Comparison of ENCODE assay signal across 15 mouse cellular contexts in genomic region chr1:160260605-160261004, GRCm38 (mm10). TPM values are rescaled to one million over a fixed set of nuclear protein-coding genes. Genes with fewer than 3 reads are reported as not detected.
DNase-seq lines count a peak whose midpoint lies in the region; ATAC-seq and TF ChIP-seq lines count a peak whose summit lies in the region.
"Had no signal": no experiment of that assay in that cellular context is flagged by ENCODE, and none has a peak within 500 bp of the region (broad histone marks: within the 10 kb centered on the region; RNA-seq: fewer than 3 reads in every experiment).

No protein-coding gene starts in this region.

- no peaks in the 10 kb centered on the region for H3K9me3 ChIP-seq in embryonic facial prominence, embryonic 14.5 days (ENCODE audit: control insufficient read depth, low read length)
- H3K9me3 ChIP-seq in embryonic facial prominence, embryonic 10.5 days = no peaks in the 10 kb centered on the region
- H3K9me3 ChIP-seq in forebrain, embryonic 16.5 days (ENCODE audit: control insufficient read depth, low read length) = no peaks in the 10 kb centered on the region
- no peaks in the 10 kb centered on the region for H3K9me3 ChIP-seq in midbrain, postnatal 0 days (ENCODE audit: low read length)
- H3K9me3 ChIP-seq: embryonic facial prominence, embryonic 15.5 days; G1E had no signal

- H3K4me3 ChIP-seq in embryonic facial prominence, embryonic 14.5 days (ENCODE audit: low read depth, low read length) = no peak overlapping the region
- H3K4me3 ChIP-seq in embryonic facial prominence, embryonic 10.5 days = no peak overlapping the region
- no peak overlapping the region for H3K4me3 ChIP-seq in layer of hippocampus, adult 2 months
- H3K4me3 ChIP-seq in forebrain, embryonic 16.5 days (replicated peaks; ENCODE audit: low read length) = no peak overlapping the region
- H3K4me3 ChIP-seq in midbrain, postnatal 0 days (ENCODE audit: low read depth, low read length) = no peak overlapping the region
- H3K4me3 ChIP-seq: embryonic facial prominence, embryonic 15.5 days had no signal

- no peak for DNase-seq in embryonic facial prominence, embryonic 14.5 days (ENCODE audit: low spot score)
- no peak for DNase-seq in embryonic facial prominence, embryonic 10.5 days (ENCODE audit: low spot score)
- no peak for DNase-seq in layer of hippocampus, adult 2 months (ENCODE audit: low spot score in 2 of 2)
- DNase-seq in layer of hippocampus, adult 11-12 months (ENCODE audit: low spot score) = no peak
- no peak for DNase-seq in midbrain, postnatal 0 days (ENCODE audit: low spot score)
- DNase-seq in layer of hippocampus, adult 8-10 months (ENCODE audit: low spot score in 2 of 2) = no peak
- DNase-seq: adrenal gland, postnatal 10 days; spleen, adult 18-20 months; thymus, adult 2 months had no signal

- no peak overlapping the region for H3K4me2 ChIP-seq in embryonic facial prominence, embryonic 14.5 days (ENCODE audit: low read depth, low read length)
- H3K4me2 ChIP-seq in forebrain, embryonic 16.5 days (ENCODE audit: low read length) = no peak overlapping the region
- no peak overlapping the region for H3K4me2 ChIP-seq in midbrain, postnatal 0 days (ENCODE audit: low read depth, low read length, poor library complexity, severe bottlenecking)
- H3K4me2 ChIP-seq: embryonic facial prominence, embryonic 15.5 days; liver, embryonic 11.5 days had no signal

- H3K9ac ChIP-seq in embryonic facial prominence, embryonic 14.5 days (ENCODE audit: low read depth, low read length) = no peak overlapping the region
- no peak overlapping the region for H3K9ac ChIP-seq in forebrain, embryonic 16.5 days (replicated peaks; ENCODE audit: low read depth, low read length)
- no peak overlapping the region for H3K9ac ChIP-seq in midbrain, postnatal 0 days (replicated peaks; ENCODE audit: low read length, poor library complexity, severe bottlenecking)
- H3K9ac ChIP-seq: embryonic facial prominence, embryonic 15.5 days had no signal

- WGBS in embryonic facial prominence, embryonic 14.5 days = 78% methylated on average over 4 of the region's 4 CpGs
- 84% methylated on average over 4 of the region's 4 CpGs for WGBS in embryonic facial prominence, embryonic 10.5 days
- WGBS in forebrain, embryonic 16.5 days = 71% methylated on average over 4 of the region's 4 CpGs
- 84% methylated on average over 4 of the region's 4 CpGs for WGBS in midbrain, postnatal 0 days

- ATAC-seq in embryonic facial prominence, embryonic 14.5 days (ENCODE audit: low read depth) = no peak
- peak; percentile 33; the same call in 1 of the 2 replicates for ATAC-seq in forebrain, embryonic 16.5 days
- ATAC-seq in midbrain, postnatal 0 days (ENCODE audit: low FRiP score) = no peak
- ATAC-seq in cerebellum, adult (ENCODE audit: insufficient number of reproducible peaks, low FRiP score, low TSS enrichment) = no peak
- ATAC-seq: activated CD4-positive, CD25-positive, alpha-beta regulatory T cell, adult 4 months had no signal

- H3K36me3 ChIP-seq in embryonic facial prominence, embryonic 14.5 days (ENCODE audit: control insufficient read depth, insufficient read depth, low read length) = no peaks in the 10 kb centered on the region
- H3K36me3 ChIP-seq in embryonic facial prominence, embryonic 10.5 days (replicated peaks) = no peaks in the 10 kb centered on the region
- peaks cover 3% of the 10 kb centered on the region; the same call in 1 of the 2 replicates for H3K36me3 ChIP-seq in forebrain, embryonic 16.5 days (ENCODE audit: control insufficient read depth, insufficient read depth)
- peaks cover 6% of the 10 kb centered on the region; the same call in 1 of the 2 replicates for H3K36me3 ChIP-seq in midbrain, postnatal 0 days (ENCODE audit: insufficient read depth, low read length)
- H3K36me3 ChIP-seq: embryonic facial prominence, embryonic 15.5 days had no signal

- peak overlapping the region; percentile 63 for H3K27ac ChIP-seq in embryonic facial prominence, embryonic 14.5 days (replicated peaks; ENCODE audit: low read depth, low read length)
- no peak overlapping the region for H3K27ac ChIP-seq in embryonic facial prominence, embryonic 10.5 days (replicated peaks)
- H3K27ac ChIP-seq in layer of hippocampus, adult 2 months = peak overlapping the region; percentile 28; the same call in 1 of the 2 replicates
- H3K27ac ChIP-seq in forebrain, embryonic 16.5 days (ENCODE audit: low read length) = peak overlapping the region; percentile 38
- H3K27ac ChIP-seq in midbrain, postnatal 0 days (ENCODE audit: low read depth, low read length) = peak overlapping the region; percentile 49
- H3K27ac ChIP-seq: embryonic facial prominence, embryonic 15.5 days had no signal

- no peak for TF ChIP-seq CTCF in layer of hippocampus, adult 2 months (conservative IDR thresholded peaks at IDR 0.05)
- TF ChIP-seq CTCF in midbrain, postnatal 0 days (IDR thresholded peaks at IDR 0.05) = no peak

- H3K4me1 ChIP-seq in embryonic facial prominence, embryonic 14.5 days (ENCODE audit: control insufficient read depth, insufficient read depth, low read length) = no peaks in the 10 kb centered on the region
- peaks cover 34% of the 10 kb centered on the region for H3K4me1 ChIP-seq in embryonic facial prominence, embryonic 10.5 days
- peaks cover 14% of the 10 kb centered on the region for H3K4me1 ChIP-seq in forebrain, embryonic 16.5 days (replicated peaks; ENCODE audit: control insufficient read depth, insufficient read depth, low read length)
- H3K4me1 ChIP-seq in midbrain, postnatal 0 days (ENCODE audit: insufficient read depth, low read length) = no peaks in the 10 kb centered on the region; the same call in 1 of the 2 replicates

- no peaks in the 10 kb centered on the region for H3K27me3 ChIP-seq in embryonic facial prominence, embryonic 14.5 days (replicated peaks; ENCODE audit: control insufficient read depth, insufficient read depth, low read length)
- H3K27me3 ChIP-seq in embryonic facial prominence, embryonic 10.5 days (replicated peaks; ENCODE audit: low read depth, poor library complexity, severe bottlenecking) = no peaks in the 10 kb centered on the region
- no peaks in the 10 kb centered on the region for H3K27me3 ChIP-seq in forebrain, embryonic 16.5 days (replicated peaks; ENCODE audit: control insufficient read depth, insufficient read depth, low read length)
- H3K27me3 ChIP-seq in midbrain, postnatal 0 days (ENCODE audit: insufficient read depth, low read length) = no peaks in the 10 kb centered on the region
- H3K27me3 ChIP-seq: embryonic facial prominence, embryonic 15.5 days had no signal

RNA-seq across cellular contexts. Expression of gene Cacybp, which starts 47.9 kb away (rescaled TPM):
- polyA plus RNA-seq in embryonic facial prominence, embryonic 14.5 days (2014; fragmentation: Nextera tagmentation; extraction: Ambion mirVana) = 212 and 215 TPM in 2 replicates
- 354 and 357 TPM in 2 replicates for polyA plus RNA-seq in embryonic facial prominence, embryonic 10.5 days (2016; fragmentation: Nextera tagmentation; extraction: Ambion mirVana)
- 10 to 100 TPM; 88.7 to 91.3 TPM for total RNA-seq in layer of hippocampus, adult 2 months (2021)
- polyA plus RNA-seq in forebrain, embryonic 16.5 days (2015; fragmentation: Nextera tagmentation; extraction: Ambion mirVana) = 293 and 313 TPM in 2 replicates
- total RNA-seq in midbrain, postnatal 0 days (2014; rRNA removed) = 126 and 134 TPM in 2 replicates
- polyA plus RNA-seq in midbrain, postnatal 0 days (2015; fragmentation: Nextera tagmentation; extraction: Ambion mirVana) = 320 and 328 TPM in 2 replicates
- 100 to 1,000 TPM in 1 of 4 experiments, 10 to 100 TPM in 3; 80.3 to 101 (median 91.8) TPM for total RNA-seq in layer of hippocampus, adult 8-10 months (2022)
